Mouse (Mus musculus) lung, postnatal 0 days (tissue): ENCODE measurements at regions not wholly inside any gene's neighbourhood (a gene's known extent, or its start where the extent isn't known, plus 50 kb on each side); places are given as distances from the start of the nearest gene placed in this dataset.

Experiments
- ATAC-seq: fragments of 200-750 bp; cut with Nextera tagmentation; 2 replicates; pipeline ENCODE4 v1.8.0; 2017; ENCODE audit warnings: moderate library complexity
- DNase-seq: peaks from one replicate; pipeline ENCODE4 v3.0.0-alpha.2; 2016; ENCODE audit warnings: low spot score
- H3K27ac ChIP-seq: fragments of 300-500 bp; sonication (generic); 2 replicates; pipeline ENCODE4 v1.5.1; 2014; ENCODE audit warnings: antibody characterized with exemption, mild to moderate bottlenecking, low read length, mixed read lengths
- H3K27me3 ChIP-seq: fragments of 300-500 bp; sonication (generic); replicated peaks from 2 replicates; pipeline ENCODE4 v1.6.1; 2014; ENCODE audit warnings: low read length, mixed read lengths; ENCODE audit not compliant: insufficient read depth
- H3K36me3 ChIP-seq: fragments of 300-500 bp; sonication (generic); 2 replicates; pipeline ENCODE4 v1.6.1; 2014; ENCODE audit warnings: low read length, mixed read lengths; ENCODE audit not compliant: insufficient read depth
- H3K4me1 ChIP-seq: fragments of 300-500 bp; sonication (generic); 2 replicates; pipeline ENCODE4 v1.6.1; 2014; ENCODE audit warnings: antibody characterized with exemption, low read depth, low read length, mixed read lengths; ENCODE audit not compliant: insufficient read depth
- H3K4me2 ChIP-seq: fragments of 300-500 bp; sonication (generic); replicated peaks from 2 replicates; pipeline ENCODE4 v1.6.1; 2014; ENCODE audit warnings: low read depth, mild to moderate bottlenecking, low read length, moderate library complexity, mixed read lengths
- H3K4me3 ChIP-seq: fragments of 300-500 bp; sonication (generic); 2 replicates; pipeline ENCODE4 v1.5.1; 2014; ENCODE audit warnings: low read depth, low read length
- H3K9ac ChIP-seq: fragments of 300-500 bp; sonication (generic); replicated peaks from 2 replicates; pipeline ENCODE4 v1.6.1; 2014; ENCODE audit warnings: low read depth, mild to moderate bottlenecking
- H3K9me3 ChIP-seq: fragments of 300-500 bp; sonication (generic); 2 replicates; pipeline ENCODE4 v1.6.1; 2016; ENCODE audit warnings: low read length, mixed read lengths
- CTCF ChIP-seq: IDR thresholded peaks from 2 replicates; pipeline ENCODE4 v1.5.1; 2016; ENCODE audit warnings: antibody characterized with exemption, mild to moderate bottlenecking
- EP300 ChIP-seq: IDR thresholded peaks from 2 replicates; pipeline ENCODE4 v1.6.1; 2016; ENCODE audit warnings: antibody characterized with exemption, mild to moderate bottlenecking, control low read depth
- WGBS: fragments of 180-500 bp; shearing (Covaris S2); extraction: QIAGEN DNeasy Blood & Tissue Kit; methylation state at CpG from one replicate; pipeline ENCODE4 v1.1.7; 2014; 5-methylcytosine and 5-hydroxymethylcytosine counted together

GRCm38 (mm10) chr15:5464732-5465131 is 220.7 kb upstream of the Ptger4 start:
- no peak overlapping the region for H3K4me2 ChIP-seq
- no peak overlapping the region for H3K4me3 ChIP-seq
- H3K27me3 ChIP-seq, result no peaks in the 10 kb centered on the region
- TF ChIP-seq CTCF (no peak), EP300 (no peak)
- DNase-seq, result no peak
- no peaks in the 10 kb centered on the region for H3K9me3 ChIP-seq
- no peak overlapping the region for H3K27ac ChIP-seq
- ATAC-seq, result no peak
- 85% methylated on average over 5 of the region's 5 CpGs for WGBS
- no peaks in the 10 kb centered on the region for H3K4me1 ChIP-seq
- no peak overlapping the region for H3K9ac ChIP-seq
- no peaks in the 10 kb centered on the region for H3K36me3 ChIP-seq

DNA sequence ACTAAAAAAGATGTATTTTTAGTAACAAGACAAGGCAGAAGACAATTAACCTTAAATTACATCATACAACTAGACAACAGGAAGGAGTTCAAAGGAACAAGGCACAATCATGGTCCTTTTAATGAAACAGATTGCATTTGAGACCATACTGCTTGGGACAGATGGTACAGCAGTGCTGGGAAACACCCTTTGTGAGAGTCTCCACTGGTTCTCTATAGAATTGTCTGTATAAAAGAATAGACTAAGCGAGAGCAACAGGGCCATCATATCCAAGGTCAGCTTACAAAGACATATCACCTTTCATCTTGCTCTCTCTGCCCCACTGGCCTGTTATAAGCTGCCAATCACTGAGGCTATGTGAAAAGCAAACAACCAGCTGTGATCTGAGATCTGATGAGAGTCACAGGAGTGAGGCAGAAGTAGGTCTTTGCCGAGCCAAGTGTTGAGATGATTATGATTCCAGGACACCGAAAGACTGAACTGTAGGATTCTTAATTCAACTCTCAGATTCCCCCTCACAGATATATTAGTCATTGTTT is 224.6 kb upstream of the Ptger4 start:
- H3K9me3 ChIP-seq, result no peaks in the 10 kb centered on the region
- ATAC-seq, result no peak
- TF ChIP-seq EP300 (no peak), CTCF (no peak)
- H3K4me2 ChIP-seq, result no peak overlapping the region
- 57% methylated on average over 3 of the region's 3 CpGs for WGBS
- DNase-seq, result no peak
- H3K4me1 ChIP-seq, result no peaks in the 10 kb centered on the region
- no peak overlapping the region for H3K4me3 ChIP-seq
- no peaks in the 10 kb centered on the region for H3K36me3 ChIP-seq
- no peaks in the 10 kb centered on the region for H3K27me3 ChIP-seq
- H3K27ac ChIP-seq, result no peak overlapping the region
- no peak overlapping the region for H3K9ac ChIP-seq

- no peak for ATAC-seq
- H3K27me3 ChIP-seq, result no peaks in the 10 kb centered on the region
- no peaks in the 10 kb centered on the region for H3K36me3 ChIP-seq
- H3K4me2 ChIP-seq, result no peak overlapping the region
- WGBS, result 16% methylated on average over 1 of the region's 1 CpGs
- no peak overlapping the region for H3K27ac ChIP-seq
- no peaks in the 10 kb centered on the region for H3K9me3 ChIP-seq
- no peak overlapping the region for H3K9ac ChIP-seq
- no peak for TF ChIP-seq EP300
- no peak for TF ChIP-seq CTCF
- H3K4me1 ChIP-seq, result no peaks in the 10 kb centered on the region
- no peak for DNase-seq
- H3K4me3 ChIP-seq, result no peak overlapping the region
Measured at GRCm38 (mm10) chr15:5475389-5475995, 231.5 kb upstream of the Ptger4 start.

- H3K36me3 ChIP-seq, result no peaks in the 10 kb centered on the region
- no peaks in the 10 kb centered on the region for H3K27me3 ChIP-seq
- ATAC-seq, result no peak
- H3K9ac ChIP-seq, result no peak overlapping the region
- H3K27ac ChIP-seq, result no peak overlapping the region
- no peak for DNase-seq
- no peak overlapping the region for H3K4me3 ChIP-seq
- no peaks in the 10 kb centered on the region for H3K4me1 ChIP-seq
- H3K9me3 ChIP-seq, result no peaks in the 10 kb centered on the region
- no peak overlapping the region for H3K4me2 ChIP-seq
- TF ChIP-seq CTCF, result no peak
- no peak for TF ChIP-seq EP300
- 44% methylated on average over 3 of the region's 3 CpGs for WGBS
Measured at GRCm38 (mm10) chr15:5493286-5493685, 249.3 kb upstream of the Ptger4 start.

- Histone ChIP-seq H3K4me2 (no peak overlapping the region), H3K4me1 (no peaks in the 10 kb centered on the region), H3K27ac (no peak overlapping the region), H3K9me3 (no peaks in the 10 kb centered on the region), H3K36me3 (no peaks in the 10 kb centered on the region), H3K4me3 (no peak overlapping the region), H3K9ac (no peak overlapping the region), H3K27me3 (no peaks in the 10 kb centered on the region)
- peak; percentile 33; the same call in 1 of the 2 replicates for TF ChIP-seq EP300
- no peak for TF ChIP-seq CTCF
- DNase-seq, result peak; percentile 63
- 50% methylated on average over 8 of the region's 8 CpGs for WGBS
- ATAC-seq, result peak; percentile 50; the same call in 1 of the 2 replicates
Measured at GRCm38 (mm10) chr15:5495187-5495849, 251.3 kb upstream of the Ptger4 start.

DNA sequence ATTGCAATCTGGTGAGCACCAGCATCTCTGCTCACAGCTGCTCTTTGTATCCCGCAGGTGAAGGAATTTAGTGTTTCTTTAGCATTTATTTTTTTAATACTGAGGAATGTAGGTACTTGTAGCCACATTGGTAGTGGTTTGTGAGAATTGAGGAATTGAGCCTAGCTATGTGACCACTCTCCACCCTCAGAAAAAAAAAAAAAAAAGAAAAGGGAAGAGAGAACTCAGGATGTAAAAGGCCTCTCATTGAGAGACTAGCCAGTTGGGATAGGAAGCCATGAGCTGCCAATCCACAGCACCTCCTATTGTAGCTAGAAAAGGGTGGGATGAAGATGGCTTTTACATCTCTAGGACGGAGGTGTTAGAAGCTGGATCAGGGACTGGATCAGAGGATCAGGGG is 252.0 kb upstream of the Ptger4 start:
- TF ChIP-seq CTCF (no peak), EP300 (no peak)
- Histone ChIP-seq H3K4me2 (no peak overlapping the region), H3K27me3 (no peaks in the 10 kb centered on the region), H3K4me3 (no peak overlapping the region), H3K9ac (no peak overlapping the region), H3K36me3 (no peaks in the 10 kb centered on the region), H3K27ac (no peak overlapping the region), H3K4me1 (no peaks in the 10 kb centered on the region), H3K9me3 (no peaks in the 10 kb centered on the region)
- DNase-seq (no peak), ATAC-seq (no peak)
- WGBS, result 81% methylated on average over 2 of the region's 2 CpGs
